Mouse (Mus musculus) stomach, postnatal 0 days (tissue): ENCODE data around the gene Pawr.

ENCODE experiments used
- CTCF ChIP-seq: IDR thresholded peaks from 2 replicates; pipeline ENCODE4 v1.5.1; 2016; ENCODE audit warnings: antibody characterized with exemption, low read depth, mild to moderate bottlenecking, moderate library complexity
- EP300 ChIP-seq: optimal IDR thresholded peaks from 2 replicates; pipeline ENCODE3; 2016; ENCODE audit warnings: antibody characterized with exemption

- TF ChIP-seq EP300 (no peak), CTCF (no peak)
Measured at GRCm38 (mm10) chr10:108404087-108404486, 72.2 kb downstream of the Pawr start.
